Mouse (Mus musculus): Measurements from ENCODE around the gene Tpx2.

DNA sequence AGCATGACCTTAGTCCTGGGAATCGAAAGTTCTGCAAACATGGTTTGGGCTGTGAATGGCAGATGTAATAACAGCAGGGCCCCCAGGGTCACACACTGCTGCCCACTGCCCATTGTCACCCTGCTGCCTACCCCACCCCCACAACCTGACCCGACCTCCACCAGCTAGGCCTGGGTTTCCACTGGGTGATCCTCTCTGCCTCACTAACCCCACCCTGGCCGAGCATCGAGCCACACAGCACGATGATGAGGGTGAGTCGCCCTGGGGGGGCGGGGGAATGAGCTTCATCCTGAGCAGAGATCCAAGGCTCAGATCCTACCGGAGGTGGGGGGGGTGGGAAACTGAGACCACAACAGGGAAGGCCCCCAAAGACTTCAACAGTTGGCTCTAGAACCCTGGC is 76.4 kb downstream of the Tpx2 start:
- no peak for TF ChIP-seq EP300 (optimal IDR thresholded peaks at IDR 0.05)
- no peak for TF ChIP-seq CTCF (IDR thresholded peaks at IDR 0.05; ENCODE audit: low read depth)
